Mouse (Mus musculus) midbrain, embryonic 12.5 days (tissue): ENCODE results near the gene Kremen1. TPM values are rescaled to one million over a fixed set of nuclear protein-coding genes. Genes with fewer than 3 reads are reported as not detected.

ENCODE experiments used
- polyA plus RNA-seq: library from polyadenylated mRNA; unstranded; fragments of >200 nt; fragmentation: Nextera tagmentation; extraction: Ambion mirVana; gene quantifications from 2 replicates; pipeline ENCODE4 v1.2.1, GENCODE M21; 2016

Gene Kremen1
- polyA plus RNA-seq, 1 experiment from 2014 or later: 12.2 TPM

Other genes starting within 250 kb of the Kremen1 start
- 0.37 and 0.63 TPM in 2 replicates for gene Rasl10a, start 203.4 kb downstream of the Kremen1 start, polyA plus RNA-seq
- gene Gas2l1, start 196.2 kb downstream of the Kremen1 start, polyA plus RNA-seq: 31.9 and 35.0 TPM in 2 replicates
- 29.0 and 30.3 TPM in 2 replicates for gene Rhbdd3, start 162.6 kb downstream of the Kremen1 start, polyA plus RNA-seq
- 891 and 892 TPM in 2 replicates for gene Ewsr1, start 162.3 kb downstream of the Kremen1 start, polyA plus RNA-seq
- gene Emid1, start 109.3 kb downstream of the Kremen1 start, polyA plus RNA-seq: 10.2 and 12.6 TPM in 2 replicates
- 8.8 and 10.1 TPM in 2 replicates for gene Znrf3, start 183.3 kb upstream of the Kremen1 start, polyA plus RNA-seq